Mouse (Mus musculus): ENCODE measurements around the gene Piwil4. TPM values are rescaled to one million over a fixed set of nuclear protein-coding genes. Genes with fewer than 3 reads are reported as not detected.
"Not testable (repeated sequence)": the region's sequence is repeated elsewhere in the genome, so short reads cannot be mapped to it uniquely, and the experiment has no call there.

Gene Piwil4
- polyA plus RNA-seq, 1 experiment from 2014 or later: 0.62 TPM

DNA sequence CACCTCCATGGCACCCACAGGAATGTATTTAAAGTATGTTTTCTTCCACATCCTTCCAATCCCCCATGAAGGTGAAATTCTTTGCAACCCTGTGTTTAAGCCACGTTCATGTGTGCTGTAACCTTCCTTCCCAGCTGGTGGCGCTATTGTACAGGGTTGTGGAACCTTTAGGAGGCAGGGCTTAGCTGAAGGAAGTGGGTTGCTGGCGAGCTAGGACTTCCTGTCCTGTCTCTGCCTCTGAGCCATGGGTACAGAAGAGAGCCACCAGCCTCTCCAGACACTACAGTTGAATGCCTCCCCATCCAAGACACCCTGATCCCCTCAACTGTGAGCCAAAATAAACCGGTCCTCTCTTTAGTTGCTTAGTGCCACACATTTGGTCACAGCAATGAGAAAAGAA is 42.6 kb downstream of the Piwil4 start:
- H3K27me3 ChIP-seq (ENCODE audit: control insufficient read depth, insufficient read depth, low read length): no peaks in the 10 kb centered on the region
- H3K4me3 ChIP-seq (ENCODE audit: low read depth, low read length): no peak overlapping the region
- no peaks in the 10 kb centered on the region for H3K36me3 ChIP-seq (ENCODE audit: control insufficient read depth, insufficient read depth, low read length)
- H3K9me3 ChIP-seq (ENCODE audit: control insufficient read depth, low read length): no peaks in the 10 kb centered on the region
- H3K27ac ChIP-seq (ENCODE audit: low read depth, low read length): no peak overlapping the region
- ATAC-seq (ENCODE audit: low FRiP score) (no peak), DNase-seq (ENCODE audit: low spot score) (peak; percentile 30)
- no peak overlapping the region for H3K9ac ChIP-seq (ENCODE audit: low read depth, low read length)
- H3K4me2 ChIP-seq (replicated peaks; ENCODE audit: low read depth, low read length): no peak overlapping the region
- no peaks in the 10 kb centered on the region for H3K4me1 ChIP-seq (replicated peaks; ENCODE audit: control insufficient read depth, insufficient read depth, low read length)
- WGBS: 67% methylated on average over 4 of the region's 4 CpGs

DNA sequence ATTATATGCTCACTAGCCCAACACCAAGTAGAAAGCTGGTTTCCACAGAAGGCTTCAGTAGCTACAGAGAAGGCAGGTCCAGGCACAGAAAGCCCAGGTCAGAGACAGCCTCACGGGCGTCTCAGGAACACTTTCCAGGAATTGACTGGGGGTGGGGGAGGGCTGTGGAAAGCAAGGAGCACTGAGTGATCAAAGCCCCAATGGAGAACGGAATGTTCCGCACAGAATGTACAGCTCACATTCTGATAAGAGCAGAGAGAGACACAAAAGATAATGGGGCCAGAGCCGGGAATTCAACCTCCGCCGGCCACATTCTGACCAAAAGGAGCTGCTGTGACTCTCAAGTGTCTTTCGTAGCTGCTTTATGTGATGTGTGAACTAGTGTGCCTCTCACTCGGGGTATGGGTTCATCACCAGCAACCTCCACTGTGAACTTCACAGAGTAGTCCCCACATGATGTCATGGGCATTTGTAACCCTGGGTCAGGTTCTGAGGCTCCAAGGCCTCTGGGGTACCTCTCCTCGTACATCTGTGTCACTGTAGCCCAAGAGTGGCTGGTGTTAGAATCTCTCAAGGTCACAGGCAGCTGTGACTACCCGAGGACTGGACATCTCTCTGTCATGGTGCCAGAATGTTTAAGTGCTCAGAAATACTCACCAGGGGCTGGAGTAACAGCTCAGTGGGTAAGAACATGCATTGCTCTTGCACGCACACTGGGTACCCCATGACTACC is 51.0 kb downstream of the Piwil4 start:
- Histone ChIP-seq H3K27me3 (ENCODE audit: control insufficient read depth, insufficient read depth, low read length) (no peaks in the 10 kb centered on the region), H3K4me2 (replicated peaks; ENCODE audit: low read depth, low read length) (no peak overlapping the region), H3K4me1 (replicated peaks; ENCODE audit: control insufficient read depth, insufficient read depth, low read length) (no peaks in the 10 kb centered on the region), H3K4me3 (ENCODE audit: low read depth, low read length) (no peak overlapping the region), H3K9ac (ENCODE audit: low read depth, low read length) (no peak overlapping the region), H3K36me3 (ENCODE audit: control insufficient read depth, insufficient read depth, low read length) (no peaks in the 10 kb centered on the region), H3K27ac (ENCODE audit: low read depth, low read length) (no peak overlapping the region), H3K9me3 (ENCODE audit: control insufficient read depth, low read length) (no peaks in the 10 kb centered on the region)
- ATAC-seq (ENCODE audit: low FRiP score) (no peak), DNase-seq (ENCODE audit: low spot score) (no peak)
- WGBS: 76% methylated on average over 12 of the region's 12 CpGs

DNA sequence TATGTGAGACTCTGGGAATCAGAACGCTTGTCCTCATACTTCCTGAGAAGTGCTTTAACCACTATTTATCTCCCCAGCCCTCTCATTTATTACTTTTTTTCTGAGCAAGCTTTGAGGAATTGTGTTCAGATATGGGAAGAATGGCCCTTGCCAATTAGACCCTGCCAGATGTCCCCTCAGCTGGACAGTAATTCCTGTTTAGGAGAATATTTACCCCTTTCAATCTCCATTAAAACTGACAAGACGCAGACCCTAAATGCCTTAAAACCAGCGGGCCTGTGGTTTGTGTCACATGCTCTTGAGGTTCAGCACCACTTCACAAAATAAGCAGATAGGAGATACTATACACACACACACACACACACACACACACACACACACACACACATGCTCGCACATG is 56.2 kb downstream of the Piwil4 start:
- Histone ChIP-seq H3K4me2 (replicated peaks; ENCODE audit: low read depth, low read length) (no peak overlapping the region), H3K9ac (ENCODE audit: low read depth, low read length) (no peak overlapping the region), H3K4me1 (replicated peaks; ENCODE audit: control insufficient read depth, insufficient read depth, low read length) (no peaks in the 10 kb centered on the region), H3K36me3 (ENCODE audit: control insufficient read depth, insufficient read depth, low read length) (no peaks in the 10 kb centered on the region), H3K4me3 (ENCODE audit: low read depth, low read length) (no peak overlapping the region), H3K27me3 (ENCODE audit: control insufficient read depth, insufficient read depth, low read length) (no peaks in the 10 kb centered on the region), H3K27ac (ENCODE audit: low read depth, low read length) (no peak overlapping the region), H3K9me3 (ENCODE audit: control insufficient read depth, low read length) (no peaks in the 10 kb centered on the region)
- ATAC-seq (ENCODE audit: low FRiP score) (no peak), DNase-seq (ENCODE audit: low spot score) (no peak)
- 82% methylated on average over 4 of the region's 4 CpGs for WGBS

DNA sequence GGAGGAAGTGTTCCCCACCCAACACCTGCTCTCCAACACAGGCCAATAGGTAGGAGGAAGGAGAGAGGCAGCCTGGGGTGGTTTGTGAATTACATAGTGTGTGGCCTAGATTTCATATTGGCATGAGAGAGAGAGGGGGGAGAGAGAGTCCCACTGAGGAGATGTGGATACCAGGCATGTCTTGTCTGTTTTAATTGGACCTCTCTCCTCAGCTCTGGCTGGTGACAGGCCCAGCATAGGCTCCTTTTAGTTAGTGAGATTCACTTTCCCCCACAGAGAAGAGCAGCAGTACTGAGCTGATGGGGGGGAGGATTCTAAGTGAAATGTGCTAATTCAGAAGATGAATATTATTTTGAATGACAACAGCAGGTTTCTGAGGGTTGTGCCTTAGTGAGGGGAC is 57.8 kb downstream of the Piwil4 start:
- Histone ChIP-seq H3K9ac (ENCODE audit: low read depth, low read length) (no peak overlapping the region), H3K4me2 (replicated peaks; ENCODE audit: low read depth, low read length) (no peak overlapping the region), H3K4me1 (replicated peaks; ENCODE audit: control insufficient read depth, insufficient read depth, low read length) (no peaks in the 10 kb centered on the region), H3K36me3 (ENCODE audit: control insufficient read depth, insufficient read depth, low read length) (no peaks in the 10 kb centered on the region), H3K27ac (ENCODE audit: low read depth, low read length) (no peak overlapping the region), H3K9me3 (ENCODE audit: control insufficient read depth, low read length) (no peaks in the 10 kb centered on the region), H3K27me3 (ENCODE audit: control insufficient read depth, insufficient read depth, low read length) (no peaks in the 10 kb centered on the region), H3K4me3 (ENCODE audit: low read depth, low read length) (no peak overlapping the region)
- ATAC-seq (ENCODE audit: low FRiP score) (no peak), DNase-seq (ENCODE audit: low spot score) (no peak)

DNA sequence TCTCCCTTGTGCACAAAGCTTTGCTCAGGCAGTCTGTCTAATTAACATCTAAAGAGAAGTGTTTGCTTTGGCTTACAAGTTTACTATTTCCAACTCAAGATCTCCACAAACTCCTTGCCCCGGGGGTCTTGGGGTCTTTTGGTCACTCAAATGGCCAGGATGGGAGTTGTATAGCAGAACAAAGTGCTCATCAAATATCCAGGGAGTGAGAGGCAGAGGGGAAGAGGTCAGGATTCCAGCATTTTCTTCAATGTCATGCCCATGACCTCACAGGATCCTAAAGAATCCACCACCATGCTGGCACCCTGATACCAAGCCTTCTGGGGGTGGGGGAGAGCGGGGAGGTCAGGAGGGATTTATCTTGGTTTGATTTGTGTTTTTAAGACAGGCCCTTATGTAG is 59.9 kb downstream of the Piwil4 start:
- no peak overlapping the region for H3K27ac ChIP-seq (ENCODE audit: low read depth, low read length)
- no peaks in the 10 kb centered on the region for H3K36me3 ChIP-seq (ENCODE audit: control insufficient read depth, insufficient read depth, low read length)
- WGBS: 33% methylated on average over 2 of the region's 2 CpGs
- no peak overlapping the region for H3K9ac ChIP-seq (ENCODE audit: low read depth, low read length)
- H3K27me3 ChIP-seq (ENCODE audit: control insufficient read depth, insufficient read depth, low read length): no peaks in the 10 kb centered on the region
- H3K4me1 ChIP-seq (replicated peaks; ENCODE audit: control insufficient read depth, insufficient read depth, low read length): no peaks in the 10 kb centered on the region
- no peaks in the 10 kb centered on the region for H3K9me3 ChIP-seq (ENCODE audit: control insufficient read depth, low read length)
- DNase-seq (ENCODE audit: low spot score): no peak
- H3K4me2 ChIP-seq (replicated peaks; ENCODE audit: low read depth, low read length): no peak overlapping the region
- no peak for ATAC-seq (ENCODE audit: low FRiP score)
- no peak overlapping the region for H3K4me3 ChIP-seq (ENCODE audit: low read depth, low read length)

DNA sequence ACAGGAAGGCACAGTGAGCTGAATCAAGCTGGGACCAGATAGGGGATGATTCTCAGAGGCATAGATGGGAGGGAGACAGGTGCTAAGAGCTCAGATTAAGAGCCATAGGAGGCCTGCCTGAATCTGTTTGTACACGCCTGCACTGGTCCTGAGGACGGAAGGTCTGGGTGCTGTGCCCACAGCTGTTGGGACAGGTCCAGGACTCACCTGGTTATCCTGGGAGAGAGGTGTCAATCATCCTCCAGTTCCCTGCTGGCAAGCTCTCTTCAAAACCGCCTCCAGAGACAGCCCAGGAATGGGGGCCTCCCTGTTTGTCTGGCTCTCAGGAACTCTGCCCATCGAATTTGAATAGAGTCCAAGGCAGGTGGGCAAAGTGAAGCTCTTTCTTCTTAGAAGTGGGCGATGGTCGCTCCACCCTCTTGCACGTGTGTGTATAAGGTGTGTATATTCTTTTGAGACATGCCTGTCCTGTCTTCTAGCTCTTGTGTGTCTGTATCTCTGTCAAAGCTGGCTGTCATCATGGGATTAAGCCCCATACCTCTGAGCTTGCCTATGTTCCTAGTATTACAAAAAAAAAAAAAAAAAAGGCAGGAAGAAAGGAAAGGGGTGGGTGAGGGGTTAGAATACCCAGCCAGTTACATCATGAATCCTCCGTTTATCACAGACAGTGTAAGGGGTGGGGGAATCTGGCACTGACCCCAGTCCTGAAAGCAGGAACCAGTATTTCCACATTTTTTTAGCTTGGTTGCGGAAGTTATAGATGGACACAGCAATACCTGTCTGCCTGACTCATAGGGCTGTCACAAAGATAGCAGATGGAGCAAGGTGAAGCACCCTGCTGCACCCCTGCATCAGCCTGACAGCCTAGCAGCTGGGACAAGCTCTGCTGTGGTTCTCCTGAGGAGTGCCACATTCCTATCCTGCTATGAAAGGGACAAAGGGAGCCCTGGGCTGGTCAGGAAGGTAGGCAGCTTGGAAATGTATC is 64.5 kb downstream of the Piwil4 start:
- Histone ChIP-seq H3K27me3 (ENCODE audit: control insufficient read depth, insufficient read depth, low read length) (no peaks in the 10 kb centered on the region), H3K36me3 (ENCODE audit: control insufficient read depth, insufficient read depth, low read length) (no peaks in the 10 kb centered on the region), H3K4me2 (replicated peaks; ENCODE audit: low read depth, low read length) (no peak overlapping the region), H3K9ac (ENCODE audit: low read depth, low read length) (no peak overlapping the region), H3K4me3 (ENCODE audit: low read depth, low read length) (no peak overlapping the region), H3K27ac (ENCODE audit: low read depth, low read length) (no peak overlapping the region), H3K4me1 (replicated peaks; ENCODE audit: control insufficient read depth, insufficient read depth, low read length) (no peaks in the 10 kb centered on the region), H3K9me3 (ENCODE audit: control insufficient read depth, low read length) (no peaks in the 10 kb centered on the region)
- no peak for ATAC-seq (ENCODE audit: low FRiP score)
- DNase-seq (ENCODE audit: low spot score): no peak
- 63% methylated on average over 9 of the region's 9 CpGs for WGBS

DNA sequence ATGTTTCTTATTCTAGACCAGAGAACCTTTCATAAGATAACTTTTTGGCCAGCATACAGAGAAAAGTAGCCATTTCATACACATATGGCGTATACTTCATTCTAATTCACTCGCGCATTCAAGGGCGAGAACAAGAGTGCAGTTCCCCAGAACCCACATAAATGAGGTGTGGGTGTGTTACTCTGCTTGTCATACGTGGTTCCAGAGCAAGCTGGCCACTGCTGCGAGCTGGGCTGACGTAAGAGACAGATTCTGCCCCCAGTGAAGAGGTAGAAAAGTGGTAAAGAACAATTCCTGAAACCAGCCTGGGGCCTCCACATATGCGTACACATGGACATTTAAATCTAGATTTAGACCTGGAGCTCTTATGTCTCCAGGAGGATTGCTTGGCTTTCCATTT is 66.0 kb downstream of the Piwil4 start:
- Histone ChIP-seq H3K27me3 (ENCODE audit: control insufficient read depth, insufficient read depth, low read length) (no peaks in the 10 kb centered on the region), H3K27ac (ENCODE audit: low read depth, low read length) (no peak overlapping the region), H3K4me1 (replicated peaks; ENCODE audit: control insufficient read depth, insufficient read depth, low read length) (no peaks in the 10 kb centered on the region), H3K4me3 (ENCODE audit: low read depth, low read length) (no peak overlapping the region), H3K9ac (ENCODE audit: low read depth, low read length) (no peak overlapping the region), H3K4me2 (replicated peaks; ENCODE audit: low read depth, low read length) (no peak overlapping the region), H3K9me3 (ENCODE audit: control insufficient read depth, low read length) (no peaks in the 10 kb centered on the region), H3K36me3 (ENCODE audit: control insufficient read depth, insufficient read depth, low read length) (no peaks in the 10 kb centered on the region)
- no peak for ATAC-seq (ENCODE audit: low FRiP score)
- 93% methylated on average over 8 of the region's 8 CpGs for WGBS
- no peak for DNase-seq (ENCODE audit: low spot score)

DNA sequence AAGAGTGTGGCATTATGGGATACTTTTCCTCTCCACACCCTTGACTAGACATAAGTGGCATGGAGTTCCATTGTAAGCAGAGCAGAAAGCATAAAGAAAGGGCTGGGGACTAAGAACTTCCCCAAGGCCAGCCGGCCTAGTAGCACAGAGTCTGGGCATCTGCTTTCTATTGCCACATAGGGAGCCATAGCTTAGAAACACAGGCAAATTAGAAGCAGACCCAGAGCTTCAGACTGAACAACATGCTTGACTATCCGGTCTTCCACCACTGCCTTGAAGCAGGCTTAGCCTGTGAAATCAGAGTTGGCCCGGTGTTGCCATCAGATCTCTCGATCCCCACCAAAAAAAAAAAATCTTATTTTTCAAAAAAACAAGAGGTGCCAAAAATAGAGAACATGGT is 67.4 kb downstream of the Piwil4 start:
- Histone ChIP-seq H3K9ac (ENCODE audit: low read depth, low read length) (no peak overlapping the region), H3K27me3 (ENCODE audit: control insufficient read depth, insufficient read depth, low read length) (no peaks in the 10 kb centered on the region), H3K4me3 (ENCODE audit: low read depth, low read length) (no peak overlapping the region), H3K4me2 (replicated peaks; ENCODE audit: low read depth, low read length) (no peak overlapping the region), H3K4me1 (replicated peaks; ENCODE audit: control insufficient read depth, insufficient read depth, low read length) (no peaks in the 10 kb centered on the region), H3K27ac (ENCODE audit: low read depth, low read length) (no peak overlapping the region), H3K36me3 (ENCODE audit: control insufficient read depth, insufficient read depth, low read length) (no peaks in the 10 kb centered on the region), H3K9me3 (ENCODE audit: control insufficient read depth, low read length) (no peaks in the 10 kb centered on the region)
- 77% methylated on average over 4 of the region's 4 CpGs for WGBS
- DNase-seq (ENCODE audit: low spot score): no peak
- ATAC-seq (ENCODE audit: low FRiP score): no peak

DNA sequence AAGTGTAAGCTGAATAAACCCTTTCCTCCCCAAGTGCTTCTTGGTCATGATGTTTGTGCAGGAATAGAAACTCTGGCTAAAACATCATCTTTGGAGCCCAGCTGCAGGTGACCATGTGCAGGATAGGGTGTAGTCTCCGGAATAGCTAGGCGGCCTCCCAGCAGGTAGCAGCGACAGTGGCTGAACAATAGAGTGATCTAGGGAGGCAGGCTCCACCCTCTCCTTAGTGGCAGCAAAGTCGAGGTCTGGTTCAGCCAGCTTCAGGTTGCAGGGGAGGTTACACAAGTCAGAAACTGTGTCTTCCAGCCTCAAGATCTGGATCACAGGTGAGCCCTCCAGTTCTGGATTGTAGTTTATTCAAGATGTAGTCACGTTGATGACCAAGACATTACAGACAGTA is 68.6 kb downstream of the Piwil4 start:
- not testable (repeated sequence) for H3K4me1 ChIP-seq (replicated peaks; ENCODE audit: control insufficient read depth, insufficient read depth, low read length); H3K36me3 ChIP-seq (ENCODE audit: control insufficient read depth, insufficient read depth, low read length); DNase-seq (ENCODE audit: low spot score); H3K9me3 ChIP-seq (ENCODE audit: control insufficient read depth, low read length); H3K9ac ChIP-seq (ENCODE audit: low read depth, low read length); H3K4me3 ChIP-seq (ENCODE audit: low read depth, low read length); ATAC-seq (ENCODE audit: low FRiP score); H3K4me2 ChIP-seq (replicated peaks; ENCODE audit: low read depth, low read length); H3K27me3 ChIP-seq (ENCODE audit: control insufficient read depth, insufficient read depth, low read length); H3K27ac ChIP-seq (ENCODE audit: low read depth, low read length)
- 45% methylated on average over 5 of the region's 5 CpGs for WGBS
